In genomic region chr12:100127866-100128480, GRCm38 (mm10) we compare ENCODE assay signal across 9 mouse cellular contexts. TPM values are rescaled to one million over a fixed set of nuclear protein-coding genes. Genes with fewer than 3 reads are reported as not detected.
A peak's percentile ranks its signal among the peaks of the same experiment; 100 is the strongest.
DNase-seq lines count a peak whose midpoint lies in the region; ATAC-seq lines count a peak whose summit lies in the region.
"Had no signal": no experiment of that assay in that cellular context is flagged by ENCODE, and none has a peak within 500 bp of the region (broad histone marks: within the 10 kb centered on the region; RNA-seq: fewer than 3 reads in every experiment).

No protein-coding gene starts in this region.

- peaks cover 31% of the 10 kb centered on the region for H3K4me1 ChIP-seq in heart, embryonic 12.5 days (replicated peaks)
- H3K4me1 ChIP-seq in intestine, embryonic 16.5 days (ENCODE audit: control insufficient read depth, insufficient read depth, low read length): peaks cover 8% of the 10 kb centered on the region; the same call in 1 of the 2 replicates

- H3K36me3 ChIP-seq in heart, embryonic 12.5 days: peaks cover 71% of the 10 kb centered on the region
- H3K36me3 ChIP-seq in intestine, embryonic 16.5 days (ENCODE audit: control insufficient read depth, insufficient read depth, low read length): peaks cover 31% of the 10 kb centered on the region

- no peak overlapping the region for H3K9ac ChIP-seq in heart, embryonic 12.5 days
- no peak overlapping the region for H3K9ac ChIP-seq in intestine, embryonic 16.5 days (ENCODE audit: low read depth, low read length)

- DNase-seq in layer of hippocampus, adult 9-11 months: peak; percentile 78
- DNase-seq in layer of hippocampus, adult 9-10 months (ENCODE audit: low spot score): no peak
- DNase-seq in lung, postnatal 36 days: peak; percentile 87
- no peak for DNase-seq in thymus, postnatal 36 days
- no peak for DNase-seq in thymus, postnatal 0 days (ENCODE audit: low spot score)
- DNase-seq: cerebellum, adult 11-12 months had no signal

- H3K27me3 ChIP-seq in heart, embryonic 12.5 days (replicated peaks): no peaks in the 10 kb centered on the region
- H3K27me3 ChIP-seq in intestine, embryonic 16.5 days (replicated peaks; ENCODE audit: control insufficient read depth, insufficient read depth, low read length): no peaks in the 10 kb centered on the region

- H3K4me2 ChIP-seq in heart, embryonic 12.5 days: 0 out of 2 replicates have a peak overlapping the region, but pooled peaks have one; percentile 15
- H3K4me2 ChIP-seq in intestine, embryonic 16.5 days (ENCODE audit: low read depth, low read length): no peak overlapping the region

- WGBS in heart, embryonic 12.5 days: 29% methylated on average over 8 of the region's 8 CpGs
- 38% methylated on average over 8 of the region's 8 CpGs for WGBS in intestine, embryonic 16.5 days

- H3K9me3 ChIP-seq in heart, embryonic 12.5 days (replicated peaks): no peaks in the 10 kb centered on the region
- no peaks in the 10 kb centered on the region for H3K9me3 ChIP-seq in intestine, embryonic 16.5 days (ENCODE audit: control insufficient read depth, low read length)

- peak; percentile 58 for ATAC-seq in heart, embryonic 12.5 days (ENCODE audit: insufficient number of reproducible peaks, low FRiP score)
- no peak for ATAC-seq in intestine, embryonic 16.5 days
- ATAC-seq: forebrain, embryonic 14.5 days had no signal

- H3K27ac ChIP-seq in heart, embryonic 12.5 days (ENCODE audit: poor library complexity, severe bottlenecking): peak overlapping the region; percentile 67
- peak overlapping the region; percentile 25 for H3K27ac ChIP-seq in intestine, embryonic 16.5 days (ENCODE audit: low read length)

- H3K4me3 ChIP-seq in heart, embryonic 12.5 days: no peak overlapping the region
- H3K4me3 ChIP-seq in intestine, embryonic 16.5 days (ENCODE audit: low read length): no peak overlapping the region

RNA-seq across cellular contexts. Expression of gene Psmc1, which starts 18.0 kb away (rescaled TPM):
- 210 and 221 TPM in 2 replicates for polyA plus RNA-seq in heart, embryonic 12.5 days (2016; fragmentation: Nextera tagmentation; extraction: Ambion mirVana)
- 223 and 239 TPM in 2 replicates for polyA plus RNA-seq in intestine, embryonic 16.5 days (2015; fragmentation: Nextera tagmentation; extraction: Ambion mirVana)
- polyA plus RNA-seq in thymus, postnatal 0 days (2015; fragmentation: Nextera tagmentation; extraction: Ambion mirVana): 277 and 292 TPM in 2 replicates

RNA-seq across cellular contexts. Expression of gene Nrde2, which starts 31.5 kb away (rescaled TPM):
- polyA plus RNA-seq in heart, embryonic 12.5 days (2016; fragmentation: Nextera tagmentation; extraction: Ambion mirVana): 9.5 and 10.8 TPM in 2 replicates
- polyA plus RNA-seq in intestine, embryonic 16.5 days (2015; fragmentation: Nextera tagmentation; extraction: Ambion mirVana): 7.9 and 9.0 TPM in 2 replicates
- 23.5 and 27.0 TPM in 2 replicates for polyA plus RNA-seq in thymus, postnatal 0 days (2015; fragmentation: Nextera tagmentation; extraction: Ambion mirVana)

Comparison
In these comparisons a context has a peak if more than half of its experiments do, and no peak if none do; other contexts are left out.
1. DNase-seq: peak in layer of hippocampus, adult 9-11 months (single experiment) and lung, postnatal 36 days (single experiment); none in layer of hippocampus, adult 9-10 months (single experiment), thymus, postnatal 36 days (0 of 2) and thymus, postnatal 0 days (single experiment).